Mouse (Mus musculus): ENCODE results near the gene Adgrg7.

Gene Adgrg7

DNA sequence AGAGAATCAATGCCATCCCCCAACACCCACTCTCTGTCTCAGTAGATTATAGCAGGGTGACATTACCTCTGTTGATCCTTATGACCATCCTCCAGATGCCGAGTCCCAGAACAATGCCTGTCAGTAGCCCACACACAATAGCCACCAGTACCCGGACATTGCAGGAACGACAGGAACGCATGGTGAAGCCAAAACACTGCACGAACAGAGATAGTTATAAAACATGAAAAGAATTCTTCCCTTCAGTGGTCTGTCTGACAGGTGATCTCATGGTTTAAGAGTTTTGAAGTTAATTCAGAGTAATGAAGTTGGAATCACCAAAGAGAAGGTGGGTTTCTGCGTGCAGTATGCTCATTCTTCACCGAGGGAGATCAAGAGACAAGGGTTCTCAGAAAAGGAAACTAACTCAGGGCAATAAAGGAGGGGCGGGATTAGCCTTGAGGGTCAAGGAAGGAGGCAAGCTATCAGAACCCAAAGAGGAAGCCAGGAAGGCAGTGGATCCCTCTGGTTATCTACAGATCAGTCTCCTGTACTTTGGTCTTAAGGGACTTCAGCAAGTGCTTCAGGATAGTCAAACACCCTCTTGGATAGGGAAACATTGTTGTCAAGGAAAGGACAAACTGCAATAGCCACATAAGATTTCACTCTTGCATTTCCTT lies at the start of gene Adgrg7:
Gene Adgrg7, minus strand, starts transcription at position 375 of the 659 bp plus-strand sequence.
- no peak for DNase-seq (ENCODE audit: low spot score in 2 of 2)

DNA sequence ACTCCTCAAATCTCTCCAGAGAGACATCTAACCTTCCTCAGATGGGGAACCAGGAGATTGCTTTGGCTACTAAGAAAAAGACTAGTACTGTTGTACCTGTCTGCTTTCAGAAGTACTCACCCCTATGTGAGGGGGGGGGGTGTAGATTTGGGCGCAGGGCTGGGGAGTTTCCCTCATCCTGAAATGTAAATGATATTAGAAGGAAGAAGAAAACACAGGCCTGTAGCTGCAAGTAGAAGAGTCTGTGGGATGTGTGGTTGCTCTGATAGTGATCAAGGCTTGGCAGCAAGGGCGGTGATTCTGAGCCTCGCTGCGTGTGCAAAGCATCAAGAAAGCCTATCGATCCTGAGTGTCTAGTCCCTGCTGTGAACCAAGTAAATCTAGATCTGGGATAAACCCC lies 47.3 kb upstream of the Adgrg7 start:
- no peak for DNase-seq (ENCODE audit: low spot score in 2 of 2)

- DNase-seq (ENCODE audit: low spot score in 2 of 2): no peak
These were observed 37.7 kb upstream of the Adgrg7 start for GRCm38 (mm10) chr16:56833312-56833711.

DNA sequence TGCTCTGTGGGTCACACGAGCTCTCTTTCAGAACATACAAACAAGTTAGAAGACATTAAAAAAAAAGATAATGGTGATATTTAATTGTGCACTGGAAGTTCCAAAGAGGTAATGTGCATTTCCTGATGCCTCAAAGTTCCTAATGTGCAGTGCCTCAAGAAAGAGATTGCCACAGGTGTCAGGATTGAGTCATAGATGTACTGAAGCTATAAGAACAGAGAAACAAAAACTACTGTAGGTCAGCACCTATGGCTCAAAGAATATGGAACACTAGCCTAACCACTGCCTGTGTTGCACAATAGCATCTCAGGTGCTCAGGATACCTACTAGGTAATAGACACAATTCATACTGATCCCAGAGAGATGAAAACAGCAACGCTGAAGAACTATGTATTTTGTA lies 36.3 kb upstream of the Adgrg7 start:
- no peak for DNase-seq (ENCODE audit: low spot score in 2 of 2)

GRCm38 (mm10) chr16:56801370-56802109 lies 5.9 kb upstream of the Adgrg7 start:
- DNase-seq (ENCODE audit: low spot score in 2 of 2): no peak

GRCm38 (mm10) chr16:56800946-56801345 lies 5.3 kb upstream of the Adgrg7 start:
- DNase-seq (ENCODE audit: low spot score in 2 of 2): no peak

- DNase-seq (ENCODE audit: low spot score in 2 of 2): no peak
These were observed 4.8 kb upstream of the Adgrg7 start for GRCm38 (mm10) chr16:56800469-56800868.

DNA sequence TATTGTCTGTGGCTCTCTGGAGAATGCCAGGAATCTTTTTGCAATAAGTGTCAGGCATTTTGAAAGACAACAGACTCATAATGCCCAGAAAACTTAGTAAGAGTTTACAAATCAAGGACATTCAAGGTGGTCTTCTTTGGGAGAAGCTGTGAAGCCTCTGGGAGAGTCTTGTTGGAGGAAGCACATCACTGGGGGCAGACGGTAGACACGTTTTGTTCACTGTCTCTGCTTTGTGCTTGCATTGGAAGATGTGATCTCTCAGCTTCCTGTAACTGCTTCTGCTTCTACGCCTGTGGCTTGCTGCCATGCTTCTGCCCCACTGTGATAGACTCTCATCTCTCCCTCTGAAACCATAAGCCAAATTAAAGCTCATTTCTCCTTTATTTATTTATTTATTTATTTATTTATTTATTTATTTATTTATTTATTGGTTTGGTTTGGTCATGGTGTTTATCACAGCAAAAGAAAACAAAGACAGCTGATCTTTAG lies 3.9 kb upstream of the Adgrg7 start:
- DNase-seq (ENCODE audit: low spot score in 2 of 2): no peak

- no peak for DNase-seq (ENCODE audit: low spot score in 2 of 2)
These were observed 3.2 kb upstream of the Adgrg7 start for GRCm38 (mm10) chr16:56798873-56799272.

GRCm38 (mm10) chr16:56794383-56795144 lies 1.1 kb downstream of the Adgrg7 start:
- no peak for DNase-seq (ENCODE audit: low spot score in 2 of 2)

GRCm38 (mm10) chr16:56793778-56794177 lies 1.9 kb downstream of the Adgrg7 start:
- DNase-seq (ENCODE audit: low spot score in 2 of 2): no peak

- no peak for DNase-seq (ENCODE audit: low spot score in 2 of 2)
These were observed 9.7 kb downstream of the Adgrg7 start for GRCm38 (mm10) chr16:56785943-56786342.

DNA sequence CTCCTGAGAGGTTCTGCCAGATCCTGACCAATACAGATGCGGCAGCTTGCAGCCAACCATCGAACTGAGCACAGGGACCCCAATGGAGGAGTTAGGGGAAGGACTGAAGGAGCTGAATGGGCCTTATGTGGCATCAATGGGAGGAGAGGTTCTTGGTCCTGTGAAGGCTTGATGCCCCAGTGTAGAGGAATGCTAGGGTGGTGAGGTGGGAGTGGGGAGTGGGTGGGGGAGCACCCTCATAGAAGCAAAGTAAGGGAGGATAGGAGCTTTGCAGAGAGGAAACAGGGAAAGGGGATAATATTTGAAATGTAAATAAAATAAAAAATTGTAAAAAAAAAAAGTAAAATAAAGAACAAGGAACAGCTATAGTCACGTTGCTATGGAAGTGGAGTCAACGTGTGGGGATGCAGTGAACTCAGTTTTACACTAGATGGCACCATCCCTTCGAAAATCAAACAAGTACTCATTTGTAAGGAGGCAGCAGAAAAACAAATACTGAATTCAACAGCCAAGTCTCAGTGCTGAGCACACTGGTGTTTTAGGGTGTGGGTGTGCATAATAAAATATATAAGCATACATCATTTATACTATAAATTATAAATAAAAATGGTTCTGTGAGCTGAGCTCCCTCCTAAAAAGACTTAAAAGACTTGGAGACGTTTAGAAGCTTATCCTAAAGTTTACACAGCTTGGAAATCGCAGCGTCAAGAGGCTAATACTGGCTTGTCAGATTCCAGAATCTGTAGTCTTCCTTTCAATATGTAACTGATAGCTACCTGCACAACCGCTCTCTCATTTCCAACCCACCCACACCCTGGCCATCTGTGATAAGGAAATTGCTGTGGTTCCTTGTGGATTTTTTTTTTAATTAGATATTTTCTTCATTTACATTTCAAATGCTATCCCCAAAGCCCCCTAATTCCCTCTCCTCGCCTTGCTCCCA lies 24.2 kb downstream of the Adgrg7 start:
- DNase-seq (ENCODE audit: low spot score in 2 of 2): peak; percentile 13 to 29

- no peak for DNase-seq (ENCODE audit: low spot score in 2 of 2)
These were observed 66.6 kb downstream of the Adgrg7 start for GRCm38 (mm10) chr16:56729060-56729459.

DNA sequence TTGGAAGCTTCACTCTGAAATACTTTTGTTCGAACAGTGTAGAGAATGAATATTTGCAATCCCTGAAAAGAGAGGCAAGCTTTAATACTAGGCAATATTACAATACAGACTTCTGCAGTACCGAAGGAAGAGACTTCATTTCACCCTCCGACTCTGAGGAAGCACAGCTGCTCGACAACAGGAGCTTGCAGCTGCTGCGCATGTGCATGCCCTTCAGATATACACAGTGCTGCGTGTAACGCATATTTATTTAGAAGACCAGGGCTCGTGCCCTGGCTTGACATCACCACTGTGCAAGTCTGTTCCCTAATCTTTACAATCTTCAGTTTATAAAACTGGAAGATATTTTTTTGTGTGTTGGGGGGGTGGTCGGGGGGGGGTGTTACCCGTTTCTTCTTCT lies 70.7 kb downstream of the Adgrg7 start:
- DNase-seq (ENCODE audit: low spot score in 2 of 2): no peak

DNA sequence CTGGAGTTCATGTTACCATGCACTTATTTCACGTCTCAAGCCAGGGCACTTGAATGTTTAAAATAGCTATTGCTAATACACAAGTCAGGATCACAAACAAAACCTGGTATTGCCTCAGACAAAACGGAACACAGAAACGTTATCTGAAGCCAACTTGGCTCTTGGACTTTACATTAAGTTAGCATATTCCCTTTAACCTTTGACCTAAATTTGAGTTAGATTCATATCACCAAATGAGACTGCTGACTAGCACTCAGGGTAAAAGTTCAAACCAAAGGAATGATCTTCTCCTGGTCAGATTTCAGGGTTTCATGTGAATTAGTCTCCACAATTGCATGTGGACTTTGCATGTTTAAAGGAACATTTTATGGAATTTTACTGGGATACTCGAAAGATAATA lies 73.3 kb downstream of the Adgrg7 start:
- DNase-seq (ENCODE audit: low spot score in 2 of 2): no peak

GRCm38 (mm10) chr16:56719031-56719430 lies 76.6 kb downstream of the Adgrg7 start:
- no peak for DNase-seq (ENCODE audit: low spot score in 2 of 2)

- DNase-seq (ENCODE audit: low spot score in 2 of 2): peak; percentile 95 to 97
These were observed 78.1 kb downstream of the Adgrg7 start, which contains the start of gene Tfg for GRCm38 (mm10) chr16:56717224-56718200. Gene Tfg (minus strand): TSS chr16:56717450.

GRCm38 (mm10) chr16:56716557-56717179 lies 79.0 kb downstream of the Adgrg7 start:
- no peak for DNase-seq (ENCODE audit: low spot score in 2 of 2)

GRCm38 (mm10) chr16:56715608-56716007 lies 80.0 kb downstream of the Adgrg7 start:
- no peak for DNase-seq (ENCODE audit: low spot score in 2 of 2)
